Mouse (Mus musculus): Measurements from ENCODE around the gene Casq1. TPM values are rescaled to one million over a fixed set of nuclear protein-coding genes. Genes with fewer than 3 reads are reported as not detected.

Casq1 gene
- total RNA-seq, 1 experiment from 2014 or later: not detected

Other genes starting within 250 kb of the Casq1 start
- 0.67 to 2.7 TPM (median 1.2 TPM) in 3 replicates for gene Vangl2, start 191.4 kb downstream of the Casq1 start, total RNA-seq (2017)
- not detected in 3 replicates for gene Nhlh1, start 162.3 kb downstream of the Casq1 start, total RNA-seq (2017)
- gene Copa, start 137.3 kb downstream of the Casq1 start, total RNA-seq (2017): 154 to 190 TPM (median 159 TPM) in 3 replicates
- 47.2 to 70.4 TPM (median 56.3 TPM) in 3 replicates for gene Ncstn, start 137.1 kb downstream of the Casq1 start, total RNA-seq (2017)
- 42.1 to 57.3 TPM (median 52.1 TPM) in 3 replicates for gene Pex19, start 93.1 kb downstream of the Casq1 start, total RNA-seq (2017)
- 77.0 to 164 TPM (median 136 TPM) in 3 replicates for gene Dcaf8, start 71.8 kb downstream of the Casq1 start, total RNA-seq (2017)
- gene Pea15a, start 13.1 kb downstream of the Casq1 start, total RNA-seq (2017): 23.3 to 71.6 TPM (median 23.9 TPM) in 3 replicates
- 0.43 TPM in 1 of 3 replicates, not detected in the others for gene Atp1a4, start 38.5 kb upstream of the Casq1 start, total RNA-seq (2017)
- 13.0 to 18.8 TPM (median 16.7 TPM) in 3 replicates for gene Igsf8, start 41.8 kb upstream of the Casq1 start, total RNA-seq (2017)
- gene Atp1a2, start 78.2 kb upstream of the Casq1 start, total RNA-seq (2017): not detected in 3 replicates
- gene Kcnj9, start 109.5 kb upstream of the Casq1 start, total RNA-seq (2017): 0.29 TPM in 1 of 3 replicates, not detected in the others
- not detected in 3 replicates for gene Kcnj10, start 121.3 kb upstream of the Casq1 start, total RNA-seq (2017)
- 17.5 to 26.9 TPM (median 23.7 TPM) in 3 replicates for gene Pigm, start 156.7 kb upstream of the Casq1 start, total RNA-seq (2017)